Mouse (Mus musculus): ENCODE measurements around the gene Sgms1. TPM values are rescaled to one million over a fixed set of nuclear protein-coding genes. Genes with fewer than 3 reads are reported as not detected.
"Not testable (repeated sequence)": the region's sequence is repeated elsewhere in the genome, so short reads cannot be mapped to it uniquely, and the experiment has no call there.

Sgms1 gene
- total RNA-seq, 1 experiment from 2014 or later: 87.0 TPM

DNA sequence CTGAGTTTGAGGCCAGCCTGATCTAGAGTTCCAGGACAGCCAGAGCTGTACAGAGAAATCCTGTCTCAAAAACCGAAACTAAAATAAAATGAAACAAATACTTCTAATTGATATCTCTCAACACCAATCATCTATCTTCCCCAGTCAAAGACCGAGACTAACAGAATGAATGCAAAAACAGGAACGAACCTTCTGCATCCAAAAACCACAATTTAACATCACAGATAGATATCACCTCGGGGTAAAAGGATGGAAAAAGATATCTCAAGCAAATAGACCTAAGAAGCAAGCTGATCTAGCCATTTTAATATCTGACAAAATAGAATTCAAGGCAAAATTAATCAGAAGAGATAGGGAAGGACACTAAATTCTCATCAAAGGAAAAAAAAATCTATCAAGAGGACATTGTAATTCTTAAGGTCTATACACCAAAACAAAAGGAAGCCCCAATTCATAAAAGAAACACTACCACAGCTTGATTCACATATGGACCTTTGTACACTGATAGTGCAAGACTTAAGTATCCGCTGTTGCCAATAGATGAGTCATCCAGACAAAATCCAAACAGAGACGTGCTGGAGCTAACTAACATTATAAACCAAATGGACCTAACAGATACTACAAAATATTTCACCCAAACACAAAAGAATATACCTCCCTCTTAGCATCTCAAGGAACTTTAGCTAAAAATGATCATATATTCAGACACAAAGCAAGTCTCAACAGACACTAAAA lies 301.6 kb downstream of the Sgms1 start:
- no peak for DNase-seq

DNA sequence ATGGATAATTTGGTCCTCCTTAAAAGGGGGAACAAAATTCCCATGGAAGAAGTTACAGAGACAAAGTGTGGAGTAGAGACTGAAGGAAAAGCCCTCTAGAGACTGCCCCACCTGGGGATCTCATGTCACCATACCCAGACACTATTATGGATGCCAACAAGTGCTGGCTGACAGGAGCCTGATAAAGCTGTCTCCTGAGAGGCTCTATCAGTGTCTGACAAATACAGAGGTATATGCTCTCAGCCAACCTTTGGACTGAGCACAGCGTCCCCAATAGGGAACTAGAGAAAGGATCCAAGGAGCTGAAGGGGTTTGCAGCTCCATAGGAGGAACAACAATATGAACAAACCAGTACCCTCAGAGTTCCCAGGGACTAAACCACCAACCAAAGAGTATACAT lies 304.7 kb downstream of the Sgms1 start:
- not testable (repeated sequence) for DNase-seq

Other genes with a start within 250 kb of the Sgms1 start
- 47.5 and 79.0 TPM in 2 replicates for gene Rpl9-ps6, start 76.9 kb upstream of the Sgms1 start, total RNA-seq (2021)
- 43.6 and 45.5 TPM in 2 replicates for gene Minpp1, start 96.1 kb upstream of the Sgms1 start, total RNA-seq (2021)
- 13.4 and 16.4 TPM in 2 replicates for gene Papss2, start 206.1 kb upstream of the Sgms1 start, total RNA-seq (2021)

All from adrenal gland, postnatal 25 days (tissue).